Mouse (Mus musculus): Measurements from ENCODE around the gene Eprs. TPM values are rescaled to one million over a fixed set of nuclear protein-coding genes. Genes with fewer than 3 reads are reported as not detected.
"Not testable (repeated sequence)": the region's sequence is repeated elsewhere in the genome, so short reads cannot be mapped to it uniquely, and the experiment has no call there.

Gene Eprs
- polyA plus RNA-seq (2014; fragmentation: Nextera tagmentation; extraction: Ambion mirVana) = 146 and 147 TPM in 2 replicates

DNA sequence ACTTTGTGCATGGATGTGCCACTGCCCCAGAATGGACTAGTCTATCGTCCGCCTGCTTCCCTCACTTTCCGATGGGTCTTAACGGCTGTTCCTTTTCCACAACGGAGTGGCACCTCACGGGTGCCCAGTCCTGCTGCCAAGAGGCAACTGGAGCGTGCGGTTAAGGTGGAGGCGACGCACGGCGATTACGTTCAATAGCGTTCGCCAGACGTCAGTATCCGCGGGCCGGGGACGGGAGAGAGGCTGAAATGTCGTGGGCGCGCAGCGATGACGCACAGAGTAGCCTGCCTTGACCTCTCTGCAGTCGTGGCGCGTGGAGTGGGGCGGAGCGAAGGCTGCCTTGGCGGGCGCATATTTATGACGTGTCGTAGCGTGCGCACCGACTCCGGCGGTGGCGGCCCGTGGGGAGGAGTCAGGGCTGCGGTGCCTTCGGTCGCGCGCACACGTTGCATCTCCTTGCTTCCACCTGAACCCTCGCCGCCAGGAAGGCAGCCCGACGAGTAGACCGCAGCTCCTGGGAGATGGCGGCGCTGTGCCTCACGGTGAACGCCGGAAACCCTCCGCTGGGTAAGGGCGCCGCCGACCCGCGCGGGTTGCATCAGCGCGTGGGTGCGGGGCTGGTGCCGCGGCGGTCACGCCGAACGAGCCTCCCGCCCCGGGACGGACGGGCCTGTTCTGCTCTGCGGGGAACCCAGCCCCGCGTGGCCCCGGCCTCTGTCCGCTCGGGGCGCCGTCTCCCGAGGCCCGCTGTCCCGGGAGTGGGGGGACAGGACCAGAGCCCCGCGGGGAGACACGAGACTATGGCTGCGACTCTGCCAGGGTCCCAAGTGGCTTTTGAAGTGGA is at the start of gene Eprs:
Gene Eprs, plus strand, starts transcription at position 368 of the 844 bp plus-strand sequence.
- WGBS = under 1% methylated on average over 91 of the region's 92 CpGs
- peak within 1 kb of the TSS; percentile 95 for H3K27ac ChIP-seq (ENCODE audit: low read depth)
- ATAC-seq (ENCODE audit: insufficient read depth) = peak; percentile 96
- DNase-seq = peak; percentile 100
- TF ChIP-seq CTCF (IDR thresholded peaks at IDR 0.05; ENCODE audit: low read depth) = no peak
- no peaks in the 10 kb centered on the region for H3K27me3 ChIP-seq (ENCODE audit: insufficient read depth, low read length)
- peaks cover 9% of the 10 kb centered on the region; the same call in 1 of the 2 replicates for H3K4me1 ChIP-seq (ENCODE audit: insufficient read depth)
- peak within 1 kb of the TSS; percentile 99 for H3K4me3 ChIP-seq (ENCODE audit: low read depth, low read length)
- H3K36me3 ChIP-seq (ENCODE audit: insufficient read depth) = peaks cover 22% of the 10 kb centered on the region
- no peaks in the 10 kb centered on the region for H3K9me3 ChIP-seq (ENCODE audit: low read depth, low read length)
- H3K4me2 ChIP-seq = peak within 1 kb of the TSS; percentile 92
- peak within 1 kb of the TSS; percentile 91 for H3K9ac ChIP-seq

DNA sequence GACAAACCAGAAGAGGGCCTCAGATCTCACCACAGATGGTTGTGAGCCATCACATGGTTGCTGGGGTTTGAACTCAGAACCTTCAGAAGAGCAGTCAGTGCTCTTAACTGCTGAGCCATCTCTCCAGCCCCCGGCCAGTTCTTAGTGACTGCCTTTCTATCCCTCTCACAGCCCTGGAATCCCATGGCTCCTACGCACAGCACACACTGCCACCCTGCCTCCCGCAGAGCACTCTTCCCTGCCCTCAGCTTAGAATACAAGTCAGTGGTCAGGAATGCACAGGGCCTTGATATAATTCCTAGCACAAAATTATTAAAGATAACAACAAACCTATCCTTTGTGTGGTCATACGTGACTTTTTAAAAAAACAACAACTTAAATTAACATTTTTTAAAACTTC is 48.3 kb upstream of the Eprs start:
- no peak for TF ChIP-seq CTCF (IDR thresholded peaks at IDR 0.05; ENCODE audit: low read depth)
- ATAC-seq (ENCODE audit: insufficient read depth) (no peak), DNase-seq (no peak)
- H3K4me1 ChIP-seq (ENCODE audit: insufficient read depth) = no peaks in the 10 kb centered on the region
- peaks cover 64% of the 10 kb centered on the region for H3K36me3 ChIP-seq (ENCODE audit: insufficient read depth)
- H3K27me3 ChIP-seq (ENCODE audit: insufficient read depth, low read length) = no peaks in the 10 kb centered on the region
- no peak overlapping the region for H3K4me3 ChIP-seq (ENCODE audit: low read depth, low read length)
- 88% methylated on average over 4 of the region's 4 CpGs for WGBS
- H3K27ac ChIP-seq (ENCODE audit: low read depth) = no peak overlapping the region
- no peak overlapping the region for H3K9ac ChIP-seq
- H3K4me2 ChIP-seq = no peak overlapping the region
- no peaks in the 10 kb centered on the region for H3K9me3 ChIP-seq (ENCODE audit: low read depth, low read length)

DNA sequence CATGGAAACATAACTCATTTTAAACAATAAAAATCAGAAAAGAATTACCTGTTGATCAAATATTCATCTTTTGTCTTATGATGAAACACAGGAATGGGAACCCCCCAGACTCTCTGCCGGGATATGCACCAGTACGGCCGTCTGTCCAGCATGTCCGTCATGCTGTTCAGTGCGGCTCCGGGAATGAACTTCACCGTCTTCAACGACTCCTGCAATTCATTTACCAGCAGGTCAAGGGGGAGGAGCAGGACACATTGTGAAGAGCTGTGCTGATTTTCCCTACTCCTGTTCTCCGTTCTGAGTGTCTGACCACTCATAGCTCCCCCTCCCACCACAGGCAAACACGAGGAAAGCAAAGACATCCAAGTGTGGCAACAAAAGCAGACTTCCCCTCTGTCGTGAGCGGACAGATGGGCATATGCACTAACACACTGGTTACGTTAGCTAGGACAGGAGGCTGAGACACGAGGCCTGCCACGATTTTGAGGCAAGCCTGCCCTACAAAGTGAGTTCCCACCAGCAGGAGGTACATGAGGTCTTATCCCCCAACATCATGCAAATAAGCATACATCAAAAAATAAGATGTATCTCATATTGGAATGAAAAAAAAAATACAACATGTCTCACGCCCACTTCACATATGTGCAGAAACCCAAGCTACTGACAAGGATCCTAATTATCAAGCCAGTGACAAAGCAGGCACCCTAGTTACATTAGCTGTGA is 46.8 kb upstream of the Eprs start:
- TF ChIP-seq CTCF (IDR thresholded peaks at IDR 0.05; ENCODE audit: low read depth) = no peak
- H3K4me2 ChIP-seq = no peak overlapping the region
- H3K9ac ChIP-seq = no peak overlapping the region
- peaks cover 70% of the 10 kb centered on the region for H3K36me3 ChIP-seq (ENCODE audit: insufficient read depth)
- ATAC-seq (ENCODE audit: insufficient read depth) (no peak), DNase-seq (no peak)
- H3K27me3 ChIP-seq (ENCODE audit: insufficient read depth, low read length) = no peaks in the 10 kb centered on the region
- no peaks in the 10 kb centered on the region for H3K9me3 ChIP-seq (ENCODE audit: low read depth, low read length)
- 79% methylated on average over 16 of the region's 16 CpGs for WGBS
- no peaks in the 10 kb centered on the region for H3K4me1 ChIP-seq (ENCODE audit: insufficient read depth)
- H3K27ac ChIP-seq (ENCODE audit: low read depth) = no peak overlapping the region
- H3K4me3 ChIP-seq (ENCODE audit: low read depth, low read length) = no peak overlapping the region

DNA sequence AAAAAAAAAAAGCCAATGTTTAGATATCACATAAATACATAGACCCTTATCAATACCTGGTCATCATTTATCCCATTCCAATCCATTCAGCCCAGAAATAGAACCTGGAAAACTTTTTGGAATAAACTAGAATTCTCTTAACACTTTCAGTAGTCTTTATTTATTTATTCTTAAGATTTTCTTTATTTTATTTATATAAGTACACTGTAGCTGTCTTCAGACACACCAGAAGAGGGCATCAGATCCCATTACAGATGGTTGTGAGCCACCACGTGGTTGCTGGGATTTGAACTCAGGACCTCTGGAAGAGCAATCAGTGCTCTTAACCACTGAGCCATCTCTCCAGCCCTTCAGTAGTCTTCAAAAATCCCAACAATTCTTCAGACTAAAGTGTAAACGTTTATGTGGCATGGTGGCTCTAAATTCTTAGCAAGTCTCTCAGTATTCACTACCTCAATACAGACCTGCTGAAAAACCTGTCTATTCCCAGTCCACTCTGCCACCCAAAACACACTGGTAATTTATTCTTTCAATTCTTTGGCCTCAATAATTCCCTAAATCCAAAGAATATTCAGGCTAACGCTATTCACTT is 35.0 kb upstream of the Eprs start:
- not testable (repeated sequence) for DNase-seq

DNA sequence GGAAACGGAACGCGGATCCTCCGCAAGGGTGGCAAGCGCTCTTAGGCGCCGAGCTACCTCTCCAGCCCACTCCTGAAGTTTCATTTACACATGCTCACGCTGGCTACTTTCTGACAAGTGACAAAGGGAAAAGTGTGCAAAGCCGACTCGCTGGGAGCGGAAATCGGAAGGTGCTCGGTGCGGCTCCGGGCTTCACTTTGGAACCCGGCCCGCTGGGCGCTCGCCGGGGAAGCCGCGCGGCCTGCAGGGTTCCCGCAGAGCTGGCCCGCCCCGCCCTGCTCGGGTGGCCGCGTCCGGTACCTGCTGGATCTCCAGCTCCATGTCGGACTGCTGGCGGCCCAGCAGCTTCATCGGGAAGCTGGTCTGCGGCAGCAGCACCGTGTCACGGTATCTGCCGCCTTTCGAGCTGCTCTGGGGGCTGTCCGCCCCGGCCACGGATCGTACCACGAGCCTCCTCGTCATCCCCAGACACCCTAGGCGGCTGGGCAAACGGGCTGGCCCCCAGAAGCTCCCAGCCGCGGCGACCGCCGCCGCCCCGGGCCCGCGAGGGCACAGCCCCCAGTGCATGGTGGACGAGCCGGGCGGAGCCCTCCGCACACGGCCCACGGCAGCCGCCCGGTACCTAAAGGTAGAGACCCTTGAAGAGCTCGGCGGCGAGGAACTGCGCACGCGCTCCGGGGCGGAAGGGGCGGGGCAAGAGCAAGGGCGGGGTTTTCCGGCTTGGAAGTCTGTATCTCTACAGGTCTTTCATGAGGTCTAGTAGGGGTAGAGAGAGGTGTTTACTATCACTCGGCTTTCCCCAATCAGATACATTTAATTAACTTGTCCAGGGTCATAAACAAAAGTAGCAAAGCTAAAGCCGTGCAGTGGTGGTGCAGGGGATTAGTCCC is 33.9 kb upstream of the Eprs start, which contains the start of gene Iars2:
Gene Iars2, minus strand, starts transcription at position 676 of the 890 bp plus-strand sequence.
- DNase-seq (peak; percentile 92), ATAC-seq (ENCODE audit: insufficient read depth) (peak; percentile 85)
- peaks cover 30% of the 10 kb centered on the region for H3K36me3 ChIP-seq (ENCODE audit: insufficient read depth)
- whole genome bisulfite sequencing = under 1% methylated on average over 76 of the region's 76 CpGs
- no peaks in the 10 kb centered on the region for H3K4me1 ChIP-seq (ENCODE audit: insufficient read depth)
- peak within 1 kb of the TSS; percentile 88 for H3K9ac ChIP-seq
- H3K4me3 ChIP-seq (ENCODE audit: low read depth, low read length) = peak within 1 kb of the TSS; percentile 91
- H3K4me2 ChIP-seq = peak within 1 kb of the TSS; percentile 72
- H3K27ac ChIP-seq (ENCODE audit: low read depth) = peak within 1 kb of the TSS; percentile 94
- TF ChIP-seq CTCF (IDR thresholded peaks at IDR 0.05; ENCODE audit: low read depth) = no peak
- no peaks in the 10 kb centered on the region for H3K27me3 ChIP-seq (ENCODE audit: insufficient read depth, low read length)
- H3K9me3 ChIP-seq (ENCODE audit: low read depth, low read length) = no peaks in the 10 kb centered on the region

More for the DNA sequence above, 35.0 kb upstream of the Eprs start:
- peak overlapping the region; percentile 88 for H3K9ac ChIP-seq
- peak overlapping the region; percentile 72 for H3K4me2 ChIP-seq
- not testable (repeated sequence) for ATAC-seq (ENCODE audit: insufficient read depth); H3K27me3 ChIP-seq (ENCODE audit: insufficient read depth, low read length); H3K4me1 ChIP-seq (ENCODE audit: insufficient read depth); H3K27ac ChIP-seq (ENCODE audit: low read depth); H3K9me3 ChIP-seq (ENCODE audit: low read depth, low read length)
- 52% methylated on average over 3 of the region's 3 CpGs for WGBS
- peak overlapping the region; percentile 91 for H3K4me3 ChIP-seq (ENCODE audit: low read depth, low read length)
- H3K36me3 ChIP-seq (ENCODE audit: insufficient read depth) = peaks cover 41% of the 10 kb centered on the region

DNA sequence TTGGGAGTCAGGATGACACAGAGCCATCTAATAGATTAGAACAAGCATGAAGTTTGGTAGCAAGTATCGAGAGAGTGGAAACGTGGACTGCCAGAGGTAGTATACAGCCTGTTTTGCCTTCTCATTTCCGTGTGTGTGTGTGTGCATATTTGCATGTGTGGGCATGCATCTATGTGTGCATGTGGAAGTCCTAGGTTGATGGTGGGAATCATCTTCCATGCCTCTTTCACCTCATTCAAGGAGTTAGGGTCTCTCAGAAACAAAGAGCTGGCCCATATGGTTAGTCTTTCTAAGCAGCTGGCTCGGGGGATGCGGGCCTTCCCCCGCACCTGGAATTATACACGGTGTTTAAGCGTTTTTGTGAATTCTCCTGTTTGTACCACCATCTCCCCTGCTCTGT is 33.0 kb upstream of the Eprs start:
- H3K9me3 ChIP-seq (ENCODE audit: low read depth, low read length) = no peaks in the 10 kb centered on the region
- H3K9ac ChIP-seq = no peak overlapping the region
- peaks cover 21% of the 10 kb centered on the region for H3K36me3 ChIP-seq (ENCODE audit: insufficient read depth)
- TF ChIP-seq CTCF (IDR thresholded peaks at IDR 0.05; ENCODE audit: low read depth) = no peak
- no peaks in the 10 kb centered on the region for H3K27me3 ChIP-seq (ENCODE audit: insufficient read depth, low read length)
- ATAC-seq (ENCODE audit: insufficient read depth) = no peak
- H3K4me1 ChIP-seq (ENCODE audit: insufficient read depth) = no peaks in the 10 kb centered on the region
- 89% methylated on average over 8 of the region's 8 CpGs for WGBS
- H3K4me2 ChIP-seq = peak overlapping the region; percentile 72
- H3K27ac ChIP-seq (ENCODE audit: low read depth) = no peak overlapping the region
- no peak for DNase-seq
- peak overlapping the region; percentile 91 for H3K4me3 ChIP-seq (ENCODE audit: low read depth, low read length)

All from lung, embryonic 14.5 days (tissue).